Mouse (Mus musculus) liver, embryonic 16.5 days (tissue): ENCODE results near the gene Polr2c. TPM values are rescaled to one million over a fixed set of nuclear protein-coding genes. Genes with fewer than 3 reads are reported as not detected.

Source experiments
- ATAC-seq: fragments of 200-750 bp; cut with Nextera tagmentation; 2 replicates; pipeline ENCODE4 v1.8.0; 2017; ENCODE audit warnings: low read depth, mild to moderate bottlenecking, moderate number of reproducible peaks, moderate library complexity
- H3K27ac ChIP-seq: fragments of 300-500 bp; sonication (generic); 2 replicates; pipeline ENCODE4 v1.5.1; 2014; ENCODE audit warnings: mild to moderate bottlenecking, low read length
- H3K27me3 ChIP-seq: fragments of 300-500 bp; sonication (generic); 2 replicates; pipeline ENCODE4 v1.6.1; 2014; ENCODE audit warnings: low read depth, low read length, mixed read lengths; ENCODE audit not compliant: control insufficient read depth, insufficient read depth
- H3K36me3 ChIP-seq: fragments of 300-500 bp; sonication (generic); 2 replicates; pipeline ENCODE4 v1.6.1; 2014; ENCODE audit warnings: mild to moderate bottlenecking; ENCODE audit not compliant: control insufficient read depth, insufficient read depth
- H3K4me1 ChIP-seq: fragments of 300-500 bp; sonication (generic); 2 replicates; pipeline ENCODE4 v1.6.1; 2014; ENCODE audit warnings: low read depth, low read length, mixed read lengths; ENCODE audit not compliant: control insufficient read depth
- H3K4me2 ChIP-seq: fragments of 300-500 bp; sonication (generic); 2 replicates; pipeline ENCODE4 v1.6.1; 2014; ENCODE audit warnings: low read depth, low read length, mixed read lengths
- H3K4me3 ChIP-seq: fragments of 300-500 bp; sonication (generic); 2 replicates; pipeline ENCODE4 v1.5.1; 2014; ENCODE audit warnings: low read depth, mild to moderate bottlenecking, low read length
- H3K9ac ChIP-seq: fragments of 300-500 bp; sonication (generic); 2 replicates; pipeline ENCODE4 v1.6.1; 2014; ENCODE audit warnings: low read depth, low read length
- H3K9me3 ChIP-seq: fragments of 300-500 bp; sonication (generic); replicated peaks from 2 replicates; pipeline ENCODE4 v1.6.1; 2016; ENCODE audit warnings: low read length; ENCODE audit not compliant: control insufficient read depth
- WGBS: fragments of 180-500 bp; shearing (Covaris S2); extraction: QIAGEN DNeasy Blood & Tissue Kit; methylation state at CpG from one replicate; pipeline ENCODE4 v1.1.7; 2014; ENCODE audit not compliant: insufficient replicate concordance; 5-methylcytosine and 5-hydroxymethylcytosine counted together
- polyA plus RNA-seq: library from polyadenylated mRNA; unstranded; fragments of >200 nt; fragmentation: Nextera tagmentation; extraction: Ambion mirVana; gene quantifications from 2 replicates; pipeline ENCODE4 v1.2.1, GENCODE M21; 2015

Polr2c gene
- polyA plus RNA-seq, 1 experiment from 2014 or later = 67.0 TPM

DNA sequence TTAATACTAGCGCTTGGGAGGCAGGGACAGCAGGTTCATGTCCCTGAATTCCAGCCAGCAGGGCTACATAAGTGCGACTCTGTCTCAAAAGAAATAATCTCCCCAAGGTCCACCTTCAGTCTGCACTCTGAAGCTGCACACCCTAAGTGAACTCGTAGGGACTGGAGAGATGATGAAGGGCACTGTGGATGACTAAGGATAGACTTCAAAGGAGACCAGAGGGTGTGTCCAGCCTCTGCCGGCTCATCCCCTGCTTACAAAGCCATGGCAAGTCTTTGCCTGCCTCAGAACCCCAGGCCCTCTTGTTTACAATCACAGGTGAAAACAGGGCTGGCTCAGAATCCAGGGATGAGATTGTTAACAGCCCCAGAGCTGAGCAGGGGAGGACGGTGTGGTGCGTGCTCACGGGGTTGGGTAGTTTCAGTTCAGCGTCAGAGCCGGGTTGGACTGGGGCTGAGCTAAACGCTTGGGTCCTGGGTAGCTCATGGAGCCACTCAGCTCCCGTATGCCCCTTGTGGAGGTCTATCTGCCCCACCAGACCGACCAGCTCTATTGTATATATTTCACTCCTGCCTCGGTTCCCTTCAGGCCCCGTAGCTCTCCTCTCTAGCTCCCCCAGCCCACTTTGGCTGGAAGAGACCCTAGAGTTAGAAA lies 31.3 kb downstream of the Polr2c start:
- no peaks in the 10 kb centered on the region for H3K9me3 ChIP-seq
- H3K27ac ChIP-seq = no peak overlapping the region
- no peaks in the 10 kb centered on the region; the same call in none of the 2 replicates for H3K27me3 ChIP-seq
- ATAC-seq = peak; percentile 73
- H3K4me1 ChIP-seq = peaks cover 8% of the 10 kb centered on the region
- 26% methylated on average over 14 of the region's 14 CpGs for WGBS
- peak overlapping the region; percentile 52 for H3K4me2 ChIP-seq
- H3K4me3 ChIP-seq = peak overlapping the region; percentile 27
- peak overlapping the region; percentile 47; the same call in 1 of the 2 replicates for H3K9ac ChIP-seq
- H3K36me3 ChIP-seq = no peaks in the 10 kb centered on the region

DNA sequence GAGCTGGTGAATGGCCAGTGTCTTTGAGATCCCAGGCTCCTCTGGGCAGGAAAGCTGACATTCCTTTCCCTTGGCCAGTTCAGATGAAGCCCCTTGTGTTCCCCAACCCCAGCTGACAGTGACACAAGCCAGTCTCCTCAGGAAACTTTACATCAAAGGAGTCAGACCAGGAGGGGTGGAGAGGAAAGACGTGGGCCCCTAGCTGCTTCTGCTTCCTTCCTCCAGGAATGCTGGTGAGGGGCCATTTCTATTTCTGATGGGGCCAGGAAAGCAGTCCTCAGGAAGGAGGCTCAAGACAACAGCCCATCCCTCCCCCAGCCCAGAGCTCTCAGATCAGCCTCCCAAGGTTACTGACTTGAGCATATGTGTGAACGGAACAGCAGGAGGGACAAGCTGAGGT lies 35.7 kb downstream of the Polr2c start:
- no peak overlapping the region for H3K4me2 ChIP-seq
- H3K4me3 ChIP-seq = no peak overlapping the region
- H3K36me3 ChIP-seq = no peaks in the 10 kb centered on the region
- peaks cover 25% of the 10 kb centered on the region for H3K4me1 ChIP-seq
- no peaks in the 10 kb centered on the region for H3K9me3 ChIP-seq
- no peak overlapping the region for H3K27ac ChIP-seq
- H3K27me3 ChIP-seq = no peaks in the 10 kb centered on the region; the same call in none of the 2 replicates
- 39% methylated on average over 2 of the region's 2 CpGs for WGBS
- no peak for ATAC-seq
- no peak overlapping the region for H3K9ac ChIP-seq

DNA sequence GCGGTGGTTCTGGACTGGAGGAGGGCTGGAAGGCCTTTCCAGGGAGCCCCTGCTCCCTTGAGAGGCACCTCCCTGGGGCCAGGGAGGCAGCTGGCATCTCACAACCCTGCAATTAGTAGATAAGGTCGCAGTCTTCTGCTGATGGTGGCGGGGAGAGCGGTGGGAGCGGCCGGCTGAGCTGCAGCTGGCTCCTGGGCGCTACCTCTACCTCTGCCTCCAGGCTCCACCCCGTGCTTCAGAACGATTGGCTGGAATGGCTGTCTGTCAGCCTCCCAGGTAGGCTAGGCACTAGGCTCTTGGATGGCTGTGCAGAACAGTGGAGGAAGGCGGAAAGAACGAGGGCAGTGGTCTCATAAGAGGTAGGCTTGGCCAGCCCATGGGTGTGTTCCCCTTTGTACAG lies 42.0 kb downstream of the Polr2c start:
- no peaks in the 10 kb centered on the region for H3K27me3 ChIP-seq
- no peaks in the 10 kb centered on the region for H3K36me3 ChIP-seq
- H3K9me3 ChIP-seq = no peaks in the 10 kb centered on the region
- peak overlapping the region; percentile 63 for H3K9ac ChIP-seq
- peak overlapping the region; percentile 67 for H3K4me2 ChIP-seq
- WGBS = 11% methylated on average over 11 of the region's 11 CpGs
- H3K27ac ChIP-seq = peak overlapping the region; percentile 96
- peak overlapping the region; percentile 38 for H3K4me3 ChIP-seq
- H3K4me1 ChIP-seq = peaks cover 58% of the 10 kb centered on the region
- peak; percentile 99 for ATAC-seq

DNA sequence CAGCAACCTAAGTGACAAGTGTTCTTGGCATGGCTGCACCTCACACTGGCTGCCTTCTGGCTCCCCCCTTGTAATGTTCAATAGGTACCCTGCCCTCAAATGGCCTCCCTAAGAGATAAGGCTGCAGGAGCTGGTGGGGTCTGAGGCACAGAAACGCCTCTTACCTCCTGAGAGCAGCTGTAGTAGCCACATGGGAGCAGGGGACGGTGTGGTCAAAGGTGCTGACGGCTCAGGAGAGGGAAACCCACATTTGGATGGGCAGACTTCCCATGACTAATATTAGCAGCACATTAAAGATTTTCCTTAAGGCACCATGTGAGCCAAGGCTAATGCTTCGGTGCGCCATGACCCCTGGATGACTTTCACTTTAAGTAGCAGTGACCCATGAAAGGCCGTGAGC lies 43.4 kb downstream of the Polr2c start:
- Histone ChIP-seq H3K9ac (peak overlapping the region; percentile 52), H3K27ac (peak overlapping the region; percentile 96), H3K36me3 (no peaks in the 10 kb centered on the region), H3K4me3 (no peak overlapping the region), H3K4me2 (peak overlapping the region; percentile 46), H3K9me3 (no peaks in the 10 kb centered on the region), H3K4me1 (peaks cover 58% of the 10 kb centered on the region), H3K27me3 (no peaks in the 10 kb centered on the region)
- ATAC-seq = no peak
- WGBS = 34% methylated on average over 6 of the region's 6 CpGs

DNA sequence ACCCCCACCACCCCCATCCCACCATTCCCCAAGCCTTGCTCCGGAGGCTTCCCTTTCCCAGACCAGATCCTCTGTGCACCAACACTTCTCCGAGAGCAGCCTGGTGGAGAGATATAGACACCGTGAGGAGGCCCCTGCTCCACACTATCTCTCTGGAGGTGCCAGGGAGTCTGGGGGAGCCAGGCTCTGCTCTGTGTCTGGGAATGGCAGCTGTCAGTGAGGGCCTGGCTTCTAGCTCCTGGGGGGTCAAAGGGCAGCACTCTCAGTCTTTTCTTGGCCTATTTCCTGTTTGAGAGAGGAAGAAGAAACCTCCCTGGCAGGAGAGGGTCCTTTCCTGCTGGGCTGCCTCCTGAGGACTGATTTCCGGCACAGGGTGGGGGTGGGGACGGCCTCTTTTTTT lies 43.8 kb downstream of the Polr2c start:
- 20% methylated on average over 5 of the region's 5 CpGs for WGBS
- Histone ChIP-seq H3K27me3 (no peaks in the 10 kb centered on the region), H3K4me3 (no peak overlapping the region), H3K9ac (peak overlapping the region; percentile 52), H3K4me1 (peaks cover 58% of the 10 kb centered on the region), H3K36me3 (no peaks in the 10 kb centered on the region), H3K4me2 (peak overlapping the region; percentile 46), H3K9me3 (no peaks in the 10 kb centered on the region), H3K27ac (peak overlapping the region; percentile 96)
- ATAC-seq = no peak

GRCm38 (mm10) chr8:94903709-94904108 lies 46.5 kb downstream of the Polr2c start:
- Histone ChIP-seq H3K4me1 (peaks cover 36% of the 10 kb centered on the region), H3K4me2 (no peak overlapping the region)
- WGBS = 70% methylated on average over 12 of the region's 12 CpGs

GRCm38 (mm10) chr8:94904450-94905175 lies 47.4 kb downstream of the Polr2c start:
- Histone ChIP-seq H3K4me1 (peaks cover 32% of the 10 kb centered on the region), H3K4me2 (no peak overlapping the region), H3K36me3 (no peaks in the 10 kb centered on the region), H3K27me3 (no peaks in the 10 kb centered on the region), H3K9ac (no peak overlapping the region), H3K9me3 (no peaks in the 10 kb centered on the region), H3K27ac (no peak overlapping the region), H3K4me3 (no peak overlapping the region)
- WGBS = 72% methylated on average over 12 of the region's 12 CpGs
- no peak for ATAC-seq

More at GRCm38 (mm10) chr8:94903709-94904108, 46.5 kb downstream of the Polr2c start:
- H3K36me3 ChIP-seq = no peaks in the 10 kb centered on the region
- H3K27me3 ChIP-seq = no peaks in the 10 kb centered on the region
- H3K27ac ChIP-seq = no peak overlapping the region
- no peak for ATAC-seq
- H3K9ac ChIP-seq = no peak overlapping the region
- no peaks in the 10 kb centered on the region for H3K9me3 ChIP-seq
- H3K4me3 ChIP-seq = no peak overlapping the region

DNA sequence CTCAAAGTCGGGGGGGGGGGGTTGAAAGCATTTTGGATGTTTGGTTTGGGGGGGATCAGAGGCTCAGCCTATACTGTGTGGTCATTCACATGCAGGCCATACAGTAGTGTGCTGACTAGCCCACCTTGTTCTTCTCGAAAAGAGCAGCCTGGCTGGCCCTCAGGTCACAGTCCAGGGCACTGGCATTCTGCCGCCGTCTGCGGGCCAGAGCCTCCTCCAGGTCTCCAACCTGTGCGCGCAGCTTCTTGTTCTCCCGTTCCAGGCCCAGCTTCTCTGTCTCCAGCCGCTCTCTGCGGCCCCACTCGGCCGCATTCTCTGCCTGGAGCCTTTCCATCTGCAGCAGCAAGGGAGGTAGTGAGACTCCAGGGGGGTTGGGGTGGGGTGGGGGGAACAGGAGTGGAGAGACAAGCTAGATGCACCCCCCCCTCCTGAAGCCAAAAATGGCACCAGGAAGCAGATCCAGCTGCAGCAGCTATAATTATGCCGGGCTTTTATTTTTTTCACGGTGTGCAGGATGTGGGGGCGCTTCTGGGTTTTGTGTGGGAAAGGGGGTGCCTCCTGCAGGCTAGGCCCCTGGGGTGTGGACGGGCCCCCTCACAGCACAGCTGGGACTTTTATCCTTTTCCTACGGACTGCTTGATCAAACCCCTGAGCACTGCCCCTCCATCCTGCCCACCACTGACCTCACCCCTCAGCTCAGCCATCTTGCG lies 50.5 kb downstream of the Polr2c start:
- no peak overlapping the region for H3K27ac ChIP-seq
- no peaks in the 10 kb centered on the region for H3K36me3 ChIP-seq
- no peaks in the 10 kb centered on the region for H3K9me3 ChIP-seq
- no peak overlapping the region for H3K4me3 ChIP-seq
- 81% methylated on average over 18 of the region's 18 CpGs for WGBS
- H3K27me3 ChIP-seq = peaks cover 5% of the 10 kb centered on the region
- H3K4me1 ChIP-seq = peaks cover 7% of the 10 kb centered on the region; the same call in 1 of the 2 replicates
- no peak for ATAC-seq
- H3K4me2 ChIP-seq = no peak overlapping the region
- no peak overlapping the region for H3K9ac ChIP-seq
